ENCODE assay signal across 14 mouse cellular contexts in the genomic region with DNA sequence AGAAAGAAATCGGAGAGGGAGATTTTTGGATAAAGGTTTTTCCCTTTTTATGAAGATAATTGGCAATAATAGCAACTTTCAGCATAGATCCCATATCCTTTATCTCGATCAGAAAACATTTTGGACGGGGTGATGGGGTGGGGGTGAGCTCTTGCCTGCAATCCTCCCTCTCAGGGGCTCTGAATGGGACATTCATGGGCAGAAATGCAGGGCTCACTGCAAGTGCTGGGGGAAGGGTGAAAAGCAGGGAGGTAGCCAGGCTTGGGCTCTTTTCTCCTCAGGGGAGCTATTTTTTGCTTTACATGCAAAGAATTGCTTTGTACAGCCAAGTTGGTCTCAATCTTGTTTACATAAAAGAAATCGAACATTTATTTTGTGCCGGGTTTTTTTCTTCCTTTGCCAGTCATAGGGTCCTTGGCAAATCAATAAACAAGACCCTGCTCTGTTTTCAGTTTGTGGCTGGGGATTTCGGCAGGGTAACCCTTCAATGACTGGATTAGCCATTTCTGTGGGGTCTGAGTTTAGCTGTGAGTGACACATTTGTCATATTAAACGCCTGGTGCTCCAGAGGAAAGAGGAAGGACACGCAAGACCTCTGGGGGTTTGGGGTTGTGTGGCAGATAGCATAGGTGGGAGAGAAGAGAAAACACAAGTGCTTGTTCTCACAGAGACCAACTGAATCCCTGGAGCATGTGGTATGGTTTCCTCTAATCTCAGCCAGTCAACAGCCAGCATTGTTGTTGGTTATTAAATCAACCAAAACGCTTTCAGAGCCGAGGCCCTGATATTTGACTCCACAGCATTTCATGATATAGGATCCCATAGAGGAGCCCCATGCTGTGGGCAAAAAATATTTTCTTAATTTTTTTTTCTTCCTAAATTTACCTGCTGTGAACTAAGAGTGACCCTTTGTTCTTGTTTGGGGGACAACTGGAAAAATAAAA.
DNase-seq lines count a peak whose midpoint lies in the region; ATAC-seq and TF ChIP-seq lines count a peak whose summit lies in the region.
"Had no signal": no experiment of that assay in that cellular context is flagged by ENCODE, and none has a peak within 500 bp of the region (broad histone marks: within the 10 kb centered on the region; RNA-seq: fewer than 3 reads in every experiment).

No protein-coding gene starts in this region.

- TF ChIP-seq EP300 in lung, postnatal 0 days (IDR thresholded peaks at IDR 0.05) = no peak

- peaks cover 25% of the 10 kb centered on the region for H3K4me1 ChIP-seq in forebrain, embryonic 12.5 days
- H3K4me1 ChIP-seq in limb, embryonic 11.5 days (ENCODE audit: control insufficient read depth, insufficient read depth, low read length) = peaks cover 9% of the 10 kb centered on the region; the same call in 1 of the 2 replicates
- peaks cover 16% of the 10 kb centered on the region; the same call in 1 of the 2 replicates for H3K4me1 ChIP-seq in neural tube, embryonic 15.5 days
- no peaks in the 10 kb centered on the region for H3K4me1 ChIP-seq in lung, postnatal 0 days (ENCODE audit: insufficient read depth, low read depth, low read length)

- H3K36me3 ChIP-seq in forebrain, embryonic 12.5 days (replicated peaks) = no peaks in the 10 kb centered on the region
- H3K36me3 ChIP-seq in limb, embryonic 11.5 days (ENCODE audit: control insufficient read depth, insufficient read depth, low read length) = no peaks in the 10 kb centered on the region
- no peaks in the 10 kb centered on the region for H3K36me3 ChIP-seq in neural tube, embryonic 15.5 days
- H3K36me3 ChIP-seq in lung, postnatal 0 days (ENCODE audit: insufficient read depth, low read length) = no peaks in the 10 kb centered on the region
- H3K36me3 ChIP-seq: heart, embryonic 10.5 days; limb, embryonic 15.5 days had no signal

- no peak for TF ChIP-seq CTCF in layer of hippocampus, adult 2 months (conservative IDR thresholded peaks at IDR 0.05)
- TF ChIP-seq CTCF in lung, postnatal 0 days (IDR thresholded peaks at IDR 0.05) = no peak

- DNase-seq in layer of hippocampus, adult 2 months (ENCODE audit: low spot score in 2 of 2) = no peak
- no peak for DNase-seq in layer of hippocampus, adult 9-11 months
- no peak for DNase-seq in limb, embryonic 11.5 days (ENCODE audit: low spot score)
- no peak for DNase-seq in lung, postnatal 0 days (ENCODE audit: low spot score)
- DNase-seq in heart, adult 9 months (ENCODE audit: low spot score in 2 of 2) = no peak
- DNase-seq in left cerebral cortex, postnatal 36 days (ENCODE audit: low spot score in 2 of 2) = no peak
- DNase-seq: cerebellum, adult 9-10 months; kidney, adult 11 months; thymus, postnatal 25 days had no signal

- H3K9ac ChIP-seq in forebrain, embryonic 12.5 days = no peak overlapping the region
- no peak overlapping the region for H3K9ac ChIP-seq in limb, embryonic 11.5 days (ENCODE audit: low read length)
- H3K9ac ChIP-seq in neural tube, embryonic 15.5 days (replicated peaks) = no peak overlapping the region
- H3K9ac ChIP-seq in lung, postnatal 0 days (replicated peaks; ENCODE audit: low read depth) = no peak overlapping the region
- H3K9ac ChIP-seq: limb, embryonic 15.5 days had no signal

- peak overlapping the region; percentile 76; the same call in 1 of the 2 replicates for H3K27ac ChIP-seq in layer of hippocampus, adult 2 months
- no peak overlapping the region for H3K27ac ChIP-seq in forebrain, embryonic 12.5 days
- no peak overlapping the region; the same call in 1 of the 2 replicates for H3K27ac ChIP-seq in limb, embryonic 11.5 days (replicated peaks; ENCODE audit: low read depth, low read length)
- H3K27ac ChIP-seq in neural tube, embryonic 15.5 days (replicated peaks) = 0 out of 2 replicates have a peak overlapping the region, but pooled peaks have one; percentile 15
- no peak overlapping the region for H3K27ac ChIP-seq in lung, postnatal 0 days (ENCODE audit: low read length)
- H3K27ac ChIP-seq: heart, embryonic 10.5 days; limb, embryonic 15.5 days had no signal

- intact Hi-C loops in left cerebral cortex, postnatal 36 days (cut with DNase I) = no loop called here

- no peaks in the 10 kb centered on the region for H3K27me3 ChIP-seq in forebrain, embryonic 12.5 days
- H3K27me3 ChIP-seq in limb, embryonic 11.5 days (ENCODE audit: control insufficient read depth, insufficient read depth, low read length) = no peaks in the 10 kb centered on the region
- no peaks in the 10 kb centered on the region for H3K27me3 ChIP-seq in neural tube, embryonic 15.5 days (replicated peaks)
- no peaks in the 10 kb centered on the region for H3K27me3 ChIP-seq in lung, postnatal 0 days (replicated peaks; ENCODE audit: insufficient read depth, low read length)
- H3K27me3 ChIP-seq: limb, embryonic 15.5 days; Patski had no signal

- no peak for ATAC-seq in forebrain, embryonic 12.5 days (ENCODE audit: low FRiP score)
- peak; percentile 77 for ATAC-seq in limb, embryonic 11.5 days (ENCODE audit: insufficient number of reproducible peaks, low FRiP score, low TSS enrichment, low read depth)
- 0 out of 2 replicates have a peak, but pooled peaks have one; percentile 37 for ATAC-seq in neural tube, embryonic 15.5 days (ENCODE audit: low FRiP score)
- ATAC-seq in lung, postnatal 0 days = no peak
- ATAC-seq: Patski had no signal

- H3K4me2 ChIP-seq in forebrain, embryonic 12.5 days = 0 out of 2 replicates have a peak overlapping the region, but pooled peaks have one; percentile 2
- no peak overlapping the region for H3K4me2 ChIP-seq in limb, embryonic 11.5 days (ENCODE audit: low read depth, severe bottlenecking)
- H3K4me2 ChIP-seq in neural tube, embryonic 15.5 days = no peak overlapping the region
- H3K4me2 ChIP-seq in lung, postnatal 0 days (replicated peaks; ENCODE audit: low read depth, low read length) = no peak overlapping the region
- H3K4me2 ChIP-seq: limb, embryonic 15.5 days had no signal

- H3K9me3 ChIP-seq in forebrain, embryonic 12.5 days = no peaks in the 10 kb centered on the region
- no peaks in the 10 kb centered on the region for H3K9me3 ChIP-seq in limb, embryonic 11.5 days (ENCODE audit: control insufficient read depth, low read length)
- H3K9me3 ChIP-seq in neural tube, embryonic 15.5 days (replicated peaks) = no peaks in the 10 kb centered on the region
- no peaks in the 10 kb centered on the region for H3K9me3 ChIP-seq in lung, postnatal 0 days (ENCODE audit: low read length)
- H3K9me3 ChIP-seq: heart, embryonic 10.5 days; limb, embryonic 15.5 days had no signal

- 32% methylated on average over 10 of the region's 10 CpGs for WGBS in forebrain, embryonic 12.5 days
- WGBS in limb, embryonic 11.5 days = 60% methylated on average over 10 of the region's 10 CpGs
- WGBS in neural tube, embryonic 15.5 days = 47% methylated on average over 10 of the region's 10 CpGs
- 44% methylated on average over 10 of the region's 10 CpGs for WGBS in lung, postnatal 0 days

- H3K4me3 ChIP-seq in layer of hippocampus, adult 2 months = no peak overlapping the region
- no peak overlapping the region for H3K4me3 ChIP-seq in forebrain, embryonic 12.5 days (replicated peaks)
- no peak overlapping the region for H3K4me3 ChIP-seq in limb, embryonic 11.5 days (ENCODE audit: low read depth, low read length)
- H3K4me3 ChIP-seq in neural tube, embryonic 15.5 days (replicated peaks) = no peak overlapping the region
- H3K4me3 ChIP-seq in lung, postnatal 0 days (ENCODE audit: low read depth, low read length) = no peak overlapping the region
- H3K4me3 ChIP-seq: heart, embryonic 10.5 days; limb, embryonic 15.5 days had no signal

Comparison
In these comparisons a context has a peak if more than half of its experiments do, and no peak if none do; other contexts are left out.
1. H3K27ac ChIP-seq: peak in layer of hippocampus, adult 2 months (single experiment) and neural tube, embryonic 15.5 days (single experiment); none in forebrain, embryonic 12.5 days (single experiment), limb, embryonic 11.5 days (single experiment) and lung, postnatal 0 days (single experiment).
2. ATAC-seq: peak in limb, embryonic 11.5 days (single experiment) and neural tube, embryonic 15.5 days (single experiment); none in forebrain, embryonic 12.5 days (single experiment) and lung, postnatal 0 days (single experiment).